Mouse (Mus musculus) olfactory bulb, adult 2 months (tissue): ENCODE results near the gene Adgrg1.

ENCODE experiments used
- CTCF ChIP-seq: fragments of 200-500 bp; IDR thresholded peaks from 2 replicates; pipeline ENCODE4 v1.5.1; 2012; ENCODE audit warnings: low read depth, mild to moderate bottlenecking, low read length, moderate library complexity; ENCODE audit not compliant: insufficient read depth
- POLR2A ChIP-seq: fragments of 200-500 bp; IDR thresholded peaks from 2 replicates; pipeline ENCODE4 v1.6.1; 2012; ENCODE audit warnings: mild to moderate bottlenecking, low read depth, low read length, moderate library complexity; ENCODE audit not compliant: insufficient read depth

- TF ChIP-seq CTCF (peak; percentile 41), POLR2A (no peak)
These were observed 24.5 kb upstream of the Adgrg1 start for GRCm38 (mm10) chr8:94950046-94950445.
